Mouse (Mus musculus): Measurements from ENCODE around the gene Cdk11b. TPM values are rescaled to one million over a fixed set of nuclear protein-coding genes. Genes with fewer than 3 reads are reported as not detected.

Gene Cdk11b
- 10 to 100 TPM; 43.6 to 48.8 TPM for total RNA-seq (2021)
- long read RNA-seq, experiment 1, transcript Cdk11b-202 (20 exons, 2,673 nt), result minor isoform, 8 of 52 reads
- long read RNA-seq, experiment 1, transcript Cdk11b-201 (20 exons, 2,595 nt), result major isoform, 13 of 52 reads
- long read RNA-seq, experiment 1, partial matches to known transcripts, result 14 of 52 reads
- long read RNA-seq, experiment 1, other reads (novel, unspliced or antisense), result 16 of 52 reads
- long read RNA-seq, experiment 2, transcript Cdk11b-201 (20 exons, 2,595 nt), result major isoform, 18 of 57 reads
- long read RNA-seq, experiment 2, transcript Cdk11b-202 (20 exons, 2,673 nt), result minor isoform, 8 of 57 reads
- long read RNA-seq, experiment 2, partial matches to known transcripts, result 15 of 57 reads
- long read RNA-seq, experiment 2, other reads (novel, unspliced or antisense), result 15 of 57 reads

DNA sequence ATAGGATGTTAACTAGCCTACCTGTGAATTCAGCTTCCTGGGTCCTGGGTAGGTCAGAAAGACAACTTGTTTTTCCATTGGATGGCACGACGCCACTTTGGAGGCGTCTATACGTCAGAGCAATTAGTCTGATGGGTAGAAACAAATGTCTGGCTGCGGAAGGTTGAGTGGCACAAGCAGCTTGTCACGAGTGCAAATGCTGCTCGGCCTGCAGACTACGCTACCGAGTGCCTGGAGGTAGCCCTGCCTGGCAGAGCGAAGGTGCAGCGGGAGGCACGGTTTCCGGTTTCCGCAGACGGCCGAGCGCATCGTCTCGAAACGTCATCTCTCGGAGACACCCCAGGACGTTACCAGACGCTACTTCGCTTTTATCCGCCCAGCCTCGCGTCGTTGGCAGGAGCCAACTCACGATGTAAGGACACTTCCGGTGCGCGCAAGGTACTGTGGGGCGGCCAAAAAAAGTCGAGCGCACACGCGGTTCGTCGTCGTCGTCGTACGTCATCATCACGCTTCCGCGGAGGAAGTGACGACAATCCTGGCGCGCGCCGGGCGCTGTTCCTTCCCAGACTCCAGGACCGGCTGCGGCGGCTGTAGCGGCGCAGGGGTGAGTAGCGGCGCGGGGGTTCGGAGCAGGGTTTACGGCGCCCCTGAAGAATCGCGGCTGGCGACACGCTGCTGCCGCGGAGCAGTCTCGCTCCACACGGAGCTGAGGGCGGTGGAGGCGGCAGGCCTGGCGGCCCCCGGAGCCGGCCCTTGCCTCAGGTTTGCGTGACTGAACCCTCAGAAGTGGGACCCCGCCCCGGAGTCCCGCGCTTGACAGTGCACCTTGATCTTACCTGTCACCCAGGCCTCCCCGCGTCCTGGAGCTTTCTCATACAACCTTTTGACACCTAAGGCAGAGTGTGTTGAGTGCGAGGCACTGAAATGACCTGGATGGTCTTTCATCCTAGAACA, at the start of gene Cdk11b:
TSS of gene Cdk11b (plus strand) at position 517 of the 954 bp plus-strand sequence.
- peak; percentile 96 for DNase-seq (ENCODE audit: low spot score in 2 of 2)
- Histone ChIP-seq H3K27ac (peak within 1 kb of the TSS; percentile 97), H3K4me3 (peak within 1 kb of the TSS; percentile 94)
- no peak for TF ChIP-seq CTCF (conservative IDR thresholded peaks at IDR 0.05)

DNA sequence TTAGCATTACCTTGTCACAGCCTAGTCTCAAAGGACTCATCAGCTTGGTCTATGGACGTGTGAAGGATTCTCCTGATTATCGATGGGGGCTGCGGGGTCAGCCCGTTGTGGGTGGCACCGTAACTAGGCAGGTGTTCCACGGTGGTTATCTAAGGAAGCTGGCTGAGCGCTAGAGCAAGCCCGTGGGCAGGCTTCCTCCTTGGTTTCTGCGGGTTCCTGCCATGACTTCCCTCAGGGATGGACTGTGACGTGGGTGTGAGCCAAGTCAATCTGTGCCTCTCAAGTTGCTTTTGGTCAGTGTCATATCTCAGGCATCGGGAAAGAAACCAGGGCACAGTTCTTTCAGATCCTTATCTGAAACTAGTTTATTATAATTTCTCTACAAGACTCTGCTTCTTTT, 49.7 kb upstream of the Cdk11b start:
- Histone ChIP-seq H3K4me3 (no peak overlapping the region), H3K27ac (no peak overlapping the region)
- no peak for TF ChIP-seq CTCF (conservative IDR thresholded peaks at IDR 0.05)
- DNase-seq (ENCODE audit: low spot score in 2 of 2), result no peak

DNA sequence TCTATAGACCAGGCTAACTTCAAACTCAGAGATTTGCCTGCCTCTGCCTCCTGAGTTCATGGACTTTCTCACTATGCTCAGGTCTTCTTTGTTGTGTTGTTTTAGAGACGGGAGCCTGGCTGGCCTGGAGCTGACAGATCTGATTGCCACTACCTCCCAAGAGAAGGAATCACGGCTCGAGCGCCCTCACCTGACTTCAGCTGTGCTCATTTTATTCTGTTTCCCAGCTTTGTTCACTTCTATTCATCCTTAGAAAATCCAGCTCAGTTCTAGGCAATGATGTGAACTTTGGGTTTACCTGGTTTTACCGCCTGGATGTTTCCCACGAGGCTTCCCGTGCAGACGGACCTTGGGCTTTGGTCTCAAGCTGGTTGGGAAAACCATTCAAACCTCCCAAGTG, 49.1 kb upstream of the Cdk11b start:
- Histone ChIP-seq H3K27ac (no peak overlapping the region), H3K4me3 (no peak overlapping the region)
- DNase-seq (ENCODE audit: low spot score in 2 of 2), result no peak
- no peak for TF ChIP-seq CTCF (conservative IDR thresholded peaks at IDR 0.05)

DNA sequence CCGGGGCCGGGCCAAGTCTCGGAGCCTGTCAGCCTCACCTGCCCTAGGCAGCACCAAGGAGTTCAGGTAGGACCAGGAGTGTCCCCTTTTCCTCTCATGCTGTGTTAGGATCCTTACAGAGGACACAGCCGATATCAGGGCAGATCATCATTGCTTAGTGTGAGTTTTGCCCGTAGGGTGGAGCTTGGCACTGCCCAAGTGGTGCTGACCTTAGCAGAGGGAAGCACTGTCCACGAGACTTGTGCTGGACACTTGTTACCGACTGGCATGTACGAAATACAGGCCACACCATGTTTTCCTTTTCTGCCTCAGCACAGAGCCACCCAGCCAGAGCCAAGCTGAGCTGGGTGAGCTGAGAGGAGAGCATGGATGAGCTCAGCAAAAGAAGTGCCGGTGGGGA, 47.5 kb upstream of the Cdk11b start:
- Histone ChIP-seq H3K27ac (no peak overlapping the region), H3K4me3 (no peak overlapping the region)
- no peak for DNase-seq (ENCODE audit: low spot score in 2 of 2)
- TF ChIP-seq CTCF (conservative IDR thresholded peaks at IDR 0.05), result no peak

DNA sequence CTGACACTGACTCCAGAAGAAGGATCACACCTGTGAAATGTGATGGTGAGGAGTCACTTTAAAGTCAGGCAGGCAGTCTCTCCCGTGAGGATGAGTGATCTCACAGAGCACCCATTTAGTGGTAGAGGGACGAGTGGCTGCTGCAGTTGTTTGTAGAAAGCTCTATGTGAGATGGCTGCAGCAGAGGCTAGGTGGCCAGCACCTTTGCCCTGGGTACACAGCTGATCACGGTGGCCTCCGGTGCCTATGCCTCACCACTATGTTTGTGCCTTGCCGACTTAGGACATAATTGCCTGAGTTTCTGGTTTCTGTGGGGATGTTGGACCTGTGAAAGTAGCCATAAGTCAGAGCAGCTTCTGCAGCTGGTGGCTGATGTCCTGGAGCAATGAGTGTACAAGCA, 46.9 kb upstream of the Cdk11b start:
- Histone ChIP-seq H3K27ac (no peak overlapping the region; the same call in 1 of the 2 replicates), H3K4me3 (no peak overlapping the region)
- no peak for TF ChIP-seq CTCF (conservative IDR thresholded peaks at IDR 0.05)
- no peak for DNase-seq (ENCODE audit: low spot score in 2 of 2)

DNA sequence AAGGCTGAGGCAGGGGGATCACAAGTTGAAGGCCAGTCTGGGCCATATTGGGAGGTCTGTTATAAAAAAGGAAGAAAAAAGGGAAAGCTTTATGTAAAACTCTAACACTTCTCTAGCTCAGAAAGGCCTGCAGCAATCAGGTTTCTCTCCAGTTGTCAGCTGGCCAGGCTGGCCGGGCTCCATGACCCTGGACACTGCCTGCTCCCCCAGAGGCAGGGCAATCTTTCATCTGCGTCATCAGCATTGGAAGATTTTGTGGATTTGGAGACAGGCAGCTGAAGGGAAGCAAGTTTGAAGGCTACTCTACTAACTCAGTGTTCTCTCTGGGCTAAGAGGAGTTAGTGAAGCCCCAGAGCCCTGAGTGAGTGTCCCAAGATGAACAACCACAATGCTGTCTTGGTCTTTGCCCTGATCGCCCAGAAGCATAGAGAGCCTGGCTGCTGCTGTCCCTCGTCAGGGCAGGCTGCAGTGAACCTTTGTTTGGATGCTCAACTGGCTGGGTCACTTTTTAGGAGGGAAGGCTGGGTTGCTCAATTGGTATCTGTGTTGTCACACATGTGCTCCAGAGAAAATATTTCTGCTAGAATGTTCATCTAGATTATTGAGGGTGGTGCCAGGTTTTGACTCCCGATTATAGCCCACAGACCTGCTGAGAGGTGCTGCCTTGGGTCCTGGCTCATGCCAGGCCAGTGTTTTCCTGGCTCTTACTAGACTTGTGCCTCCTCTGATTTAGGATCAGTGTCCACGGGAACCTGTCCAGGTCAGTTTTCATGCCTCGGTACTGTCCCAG, 46.1 kb upstream of the Cdk11b start:
- Histone ChIP-seq H3K4me3 (no peak overlapping the region), H3K27ac (no peak overlapping the region; the same call in 1 of the 2 replicates)
- DNase-seq (ENCODE audit: low spot score in 2 of 2), result no peak
- no peak for TF ChIP-seq CTCF (conservative IDR thresholded peaks at IDR 0.05)

DNA sequence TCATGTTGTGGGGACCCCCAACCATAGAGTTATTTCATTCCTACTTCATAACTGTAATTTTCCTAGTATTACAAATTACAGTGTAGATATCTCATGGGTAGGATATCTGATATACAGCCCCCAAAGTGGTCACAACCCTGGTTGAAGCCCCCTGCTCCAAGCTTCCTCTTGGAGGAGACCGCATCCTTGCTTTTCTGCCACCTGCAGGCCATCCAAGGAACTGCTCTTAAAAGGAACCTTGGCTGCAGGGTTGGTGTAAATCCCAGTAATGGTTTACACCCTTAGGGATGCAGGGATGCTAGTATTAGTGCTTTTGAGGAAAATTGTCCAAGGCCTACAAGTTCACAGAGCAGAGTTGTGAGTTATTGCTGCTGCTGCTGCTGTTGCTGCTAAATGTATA, 44.2 kb upstream of the Cdk11b start:
- TF ChIP-seq CTCF (conservative IDR thresholded peaks at IDR 0.05), result peak; percentile 94
- peak in 1 of 2 experiments; percentile 72 for DNase-seq (ENCODE audit: low spot score in 2 of 2)
- no peak overlapping the region for H3K4me3 ChIP-seq
- no peak overlapping the region for H3K27ac ChIP-seq

DNA sequence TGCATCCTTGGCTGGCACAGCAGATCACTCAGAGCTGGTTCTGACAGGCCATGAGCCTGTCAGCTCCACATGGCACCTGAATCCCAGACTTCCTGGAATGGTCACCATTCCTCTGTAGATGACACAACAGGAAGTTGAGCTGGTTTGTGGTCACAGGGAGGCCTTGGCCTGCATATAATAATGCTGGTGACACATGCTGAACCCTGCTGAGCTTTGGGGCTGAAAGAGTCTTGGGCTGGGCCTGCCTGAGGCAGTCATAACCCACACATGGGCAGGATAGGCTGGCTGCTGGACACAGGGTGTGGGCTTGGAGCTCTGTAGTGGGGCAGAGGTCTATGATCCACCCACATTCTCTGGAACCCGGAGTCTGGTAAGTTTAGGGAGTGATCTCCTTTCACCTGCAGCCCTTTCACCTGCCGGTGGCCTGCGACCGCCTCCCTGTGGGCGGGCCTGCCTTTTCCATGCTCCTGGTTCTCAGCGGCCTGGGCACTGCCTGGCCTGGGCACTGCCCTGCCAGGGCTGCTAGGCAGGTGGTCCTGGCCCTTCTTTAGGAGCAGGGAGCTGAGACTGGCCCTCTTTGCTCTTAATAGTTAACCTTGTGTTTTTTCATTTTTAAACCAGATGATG, 42.3 kb upstream of the Cdk11b start:
- TF ChIP-seq CTCF (conservative IDR thresholded peaks at IDR 0.05), result no peak
- Histone ChIP-seq H3K27ac (no peak overlapping the region), H3K4me3 (no peak overlapping the region)
- DNase-seq (ENCODE audit: low spot score in 2 of 2), result no peak

DNA sequence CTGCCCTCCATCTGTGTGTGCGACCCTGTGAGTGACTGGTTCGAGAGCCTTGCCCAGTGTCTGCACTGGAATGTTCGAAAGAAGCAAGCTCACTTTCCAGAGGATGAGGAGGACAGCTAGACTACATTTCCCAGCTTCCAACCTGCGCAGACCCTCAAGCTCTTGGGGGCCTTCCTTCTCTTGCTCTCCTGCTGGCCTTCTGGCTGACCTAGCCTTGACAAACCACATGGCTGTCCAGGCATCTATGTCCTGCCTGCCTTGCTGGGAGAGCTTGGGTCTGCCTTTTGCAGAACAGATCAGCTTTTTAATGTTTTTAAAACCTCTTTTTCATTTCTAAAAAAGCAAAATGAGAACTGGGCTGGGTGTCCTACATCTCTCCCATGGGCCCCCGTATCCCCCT, 35.3 kb upstream of the Cdk11b start:
- H3K4me3 ChIP-seq, result no peak overlapping the region
- DNase-seq (ENCODE audit: low spot score in 2 of 2), result no peak
- no peak for TF ChIP-seq CTCF (conservative IDR thresholded peaks at IDR 0.05)
- H3K27ac ChIP-seq, result no peak overlapping the region

DNA sequence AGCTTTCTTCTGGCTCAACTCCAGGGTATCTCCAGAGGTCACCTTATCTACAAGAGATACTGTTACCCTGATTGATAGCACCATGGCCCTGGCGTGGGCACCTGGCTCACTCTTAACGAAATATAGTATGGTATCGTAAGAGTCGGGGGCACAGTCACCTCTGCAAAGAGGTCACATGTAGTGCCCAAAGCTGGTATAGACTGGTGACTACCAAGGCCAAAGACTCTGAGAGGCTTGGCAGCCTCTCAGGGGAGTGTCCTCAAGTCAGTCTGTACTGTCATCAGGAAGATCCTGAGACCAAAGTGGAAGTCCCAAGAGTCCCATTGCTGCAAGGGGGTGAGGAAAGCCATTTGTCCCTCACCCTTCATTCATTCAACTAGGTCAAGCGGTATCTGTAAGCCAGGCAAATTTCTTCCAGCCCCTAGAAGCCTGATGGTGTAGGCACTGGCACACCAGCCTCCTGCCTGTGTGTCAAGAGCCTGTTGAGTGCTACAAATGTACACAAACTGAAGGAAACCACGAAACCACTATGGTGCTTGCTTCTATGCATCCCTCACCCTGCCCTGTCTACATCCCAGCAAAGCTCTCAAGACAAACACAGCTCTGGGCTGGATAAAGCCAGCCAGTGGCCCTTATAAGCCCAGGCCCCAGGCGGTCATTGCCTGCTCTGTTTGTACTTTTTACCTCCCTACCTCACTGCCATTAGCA, 33.5 kb upstream of the Cdk11b start:
- Histone ChIP-seq H3K27ac (no peak overlapping the region), H3K4me3 (no peak overlapping the region)
- no peak for TF ChIP-seq CTCF (conservative IDR thresholded peaks at IDR 0.05)
- no peak for DNase-seq (ENCODE audit: low spot score in 2 of 2)

DNA sequence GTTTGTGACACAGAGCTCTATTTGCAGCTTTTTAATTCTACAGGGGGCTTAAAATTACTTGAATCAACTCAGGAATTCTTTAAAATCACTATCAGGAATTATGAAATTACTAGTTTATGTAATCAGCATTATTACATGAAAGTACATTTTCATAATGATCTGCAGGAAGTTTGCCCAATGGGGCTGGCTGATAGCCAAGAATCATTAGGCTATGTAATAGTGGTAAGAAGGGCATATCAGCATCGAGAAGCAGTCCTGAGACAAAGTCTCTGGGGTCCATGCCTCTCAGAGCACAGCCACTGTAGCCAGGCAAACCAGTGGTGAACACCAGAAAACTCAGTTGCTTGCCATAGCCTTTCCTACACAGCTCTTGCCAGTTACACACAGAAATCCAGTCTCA, 30.9 kb upstream of the Cdk11b start:
- Histone ChIP-seq H3K4me3 (no peak overlapping the region), H3K27ac (no peak overlapping the region)
- no peak for DNase-seq (ENCODE audit: low spot score in 2 of 2)
- TF ChIP-seq CTCF (conservative IDR thresholded peaks at IDR 0.05), result no peak

DNA sequence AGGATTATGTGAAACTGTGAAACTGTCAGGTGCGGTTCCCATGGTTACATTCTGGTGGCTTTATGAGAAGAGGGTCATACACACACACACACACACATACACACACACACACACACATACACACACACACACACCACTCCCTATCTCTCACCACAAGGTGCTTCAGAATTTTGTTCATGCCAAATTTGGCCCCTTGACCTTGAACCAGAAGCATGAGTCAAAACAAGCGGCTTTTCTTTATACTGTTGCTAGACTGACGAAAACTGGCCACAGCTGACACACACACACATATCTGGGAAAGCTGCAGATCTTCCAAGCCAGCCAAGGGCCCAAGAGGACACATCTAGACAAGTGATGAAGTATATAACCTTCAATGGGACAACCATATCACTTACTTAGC, 28.9 kb upstream of the Cdk11b start:
- DNase-seq (ENCODE audit: low spot score in 2 of 2), result no peak
- Histone ChIP-seq H3K4me3 (no peak overlapping the region), H3K27ac (no peak overlapping the region)
- no peak for TF ChIP-seq CTCF (conservative IDR thresholded peaks at IDR 0.05)
